Mouse (Mus musculus) hindbrain, embryonic 14.5 days (tissue): ENCODE measurements at regions not wholly inside any gene's neighbourhood (a gene's known extent, or its start where the extent isn't known, plus 50 kb on each side); places are given as distances from the start of the nearest gene placed in this dataset.

ENCODE experiments used
- ATAC-seq: fragments of 200-750 bp; cut with Nextera tagmentation; 2 replicates; pipeline ENCODE4 v1.8.0; 2017; ENCODE audit warnings: moderate number of reproducible peaks, mild to moderate bottlenecking, moderate TSS enrichment, moderate library complexity; ENCODE audit not compliant: low FRiP score
- DNase-seq: peaks from one replicate; pipeline ENCODE4 v3.0.0-alpha.2; 2015; ENCODE audit warnings: low spot score
- H3K27ac ChIP-seq: fragments of 300-500 bp; sonication (generic); 2 replicates; pipeline ENCODE4 v1.5.1; 2014; ENCODE audit warnings: mild to moderate bottlenecking, moderate library complexity
- H3K27me3 ChIP-seq: fragments of 300-500 bp; sonication (generic); 2 replicates; pipeline ENCODE4 v1.6.1; 2014; ENCODE audit warnings: mild to moderate bottlenecking, low read length, mixed read lengths; ENCODE audit not compliant: control insufficient read depth, insufficient read depth
- H3K36me3 ChIP-seq: fragments of 300-500 bp; sonication (generic); replicated peaks from 2 replicates; pipeline ENCODE4 v1.6.1; 2014; ENCODE audit not compliant: control insufficient read depth, insufficient read depth
- H3K4me1 ChIP-seq: fragments of 300-500 bp; sonication (generic); replicated peaks from 2 replicates; pipeline ENCODE4 v1.6.1; 2014; ENCODE audit warnings: antibody characterized with exemption, low read length, mixed read lengths; ENCODE audit not compliant: control insufficient read depth, insufficient read depth
- H3K4me2 ChIP-seq: fragments of 300-500 bp; sonication (generic); replicated peaks from 2 replicates; pipeline ENCODE4 v1.6.1; 2014; ENCODE audit warnings: mild to moderate bottlenecking, moderate library complexity
- H3K4me3 ChIP-seq: fragments of 300-500 bp; sonication (generic); replicated peaks from 2 replicates; pipeline ENCODE4 v1.5.1; 2014; ENCODE audit warnings: mild to moderate bottlenecking, low read length
- H3K9ac ChIP-seq: fragments of 300-500 bp; sonication (generic); 2 replicates; pipeline ENCODE4 v1.6.1; 2014
- H3K9me3 ChIP-seq: fragments of 300-500 bp; sonication (generic); 2 replicates; pipeline ENCODE4 v1.6.1; 2016; ENCODE audit warnings: low read length; ENCODE audit not compliant: control insufficient read depth
- WGBS: fragments of 180-500 bp; shearing (Covaris S2); extraction: QIAGEN DNeasy Blood & Tissue Kit; methylation state at CpG from one replicate; pipeline ENCODE4 v1.1.7; 2014; 5-methylcytosine and 5-hydroxymethylcytosine counted together

- no peak overlapping the region for H3K9ac ChIP-seq
- no peak overlapping the region for H3K4me2 ChIP-seq
- H3K9me3 ChIP-seq = no peaks in the 10 kb centered on the region
- no peak overlapping the region for H3K27ac ChIP-seq
- no peak for ATAC-seq
- DNase-seq = no peak
- no peaks in the 10 kb centered on the region for H3K36me3 ChIP-seq
- no peaks in the 10 kb centered on the region for H3K4me1 ChIP-seq
- H3K27me3 ChIP-seq = no peaks in the 10 kb centered on the region
- WGBS = 90% methylated on average over 5 of the region's 5 CpGs
- H3K4me3 ChIP-seq = no peak overlapping the region
These were observed 111.8 kb downstream of the Banf2 start for GRCm38 (mm10) chr2:144144486-144145136.

GRCm38 (mm10) chr2:144156456-144157211 lies 113.8 kb upstream of the Mgme1 start:
- Histone ChIP-seq H3K36me3 (no peaks in the 10 kb centered on the region), H3K9ac (no peak overlapping the region), H3K4me1 (no peaks in the 10 kb centered on the region), H3K27ac (no peak overlapping the region), H3K9me3 (no peaks in the 10 kb centered on the region), H3K27me3 (no peaks in the 10 kb centered on the region), H3K4me3 (no peak overlapping the region), H3K4me2 (no peak overlapping the region)
- ATAC-seq (peak; percentile 17; the same call in 1 of the 2 replicates), DNase-seq (no peak)
- 26% methylated on average over 7 of the region's 7 CpGs for WGBS

- Histone ChIP-seq H3K27me3 (no peaks in the 10 kb centered on the region), H3K4me3 (no peak overlapping the region), H3K4me2 (no peak overlapping the region), H3K27ac (no peak overlapping the region), H3K9ac (no peak overlapping the region), H3K36me3 (no peaks in the 10 kb centered on the region), H3K9me3 (no peaks in the 10 kb centered on the region), H3K4me1 (no peaks in the 10 kb centered on the region)
- DNase-seq = no peak
- no peak for ATAC-seq
- WGBS = 9% methylated on average over 2 of the region's 2 CpGs
These were observed 113.1 kb upstream of the Mgme1 start for GRCm38 (mm10) chr2:144157343-144157742.

- no peaks in the 10 kb centered on the region for H3K27me3 ChIP-seq
- no peaks in the 10 kb centered on the region for H3K4me1 ChIP-seq
- H3K9ac ChIP-seq = no peak overlapping the region
- no peak overlapping the region for H3K4me3 ChIP-seq
- ATAC-seq = no peak
- no peaks in the 10 kb centered on the region for H3K36me3 ChIP-seq
- DNase-seq = no peak
- no peaks in the 10 kb centered on the region for H3K9me3 ChIP-seq
- H3K4me2 ChIP-seq = no peak overlapping the region
- H3K27ac ChIP-seq = no peak overlapping the region
- WGBS = 43% methylated on average over 8 of the region's 8 CpGs
These were observed 112.2 kb upstream of the Mgme1 start for GRCm38 (mm10) chr2:144158256-144158655.

DNA sequence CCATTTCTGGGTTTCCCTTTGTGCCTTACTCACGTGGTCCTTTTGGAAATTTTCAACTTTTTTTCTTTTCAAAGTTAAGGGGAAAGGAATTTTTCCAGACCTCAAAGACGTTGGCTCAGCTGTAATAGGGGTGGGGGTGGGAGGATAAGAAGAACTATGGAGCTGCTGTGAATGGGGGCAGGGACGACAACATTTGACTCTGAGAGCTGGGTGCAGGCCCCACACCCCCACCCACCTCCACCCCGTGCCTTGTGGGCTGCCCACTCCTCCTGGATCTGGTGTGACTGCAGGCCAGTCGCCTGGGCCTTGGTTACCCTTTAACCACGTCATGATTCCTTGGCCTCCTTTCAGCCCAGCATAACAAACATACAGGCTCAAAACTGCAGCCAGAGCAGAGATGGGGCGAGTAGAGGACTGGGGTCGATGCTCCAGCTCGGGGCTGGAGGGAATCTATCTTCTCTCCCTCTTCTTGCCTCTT lies 110.6 kb upstream of the Mgme1 start:
- no peak overlapping the region for H3K27ac ChIP-seq
- H3K9ac ChIP-seq = no peak overlapping the region
- no peak overlapping the region for H3K4me2 ChIP-seq
- H3K4me1 ChIP-seq = peaks cover 14% of the 10 kb centered on the region
- H3K27me3 ChIP-seq = no peaks in the 10 kb centered on the region
- no peak for DNase-seq
- 40% methylated on average over 9 of the region's 9 CpGs for WGBS
- H3K9me3 ChIP-seq = no peaks in the 10 kb centered on the region
- no peak overlapping the region for H3K4me3 ChIP-seq
- no peak for ATAC-seq
- no peaks in the 10 kb centered on the region for H3K36me3 ChIP-seq

GRCm38 (mm10) chr2:144160434-144160833 lies 110.0 kb upstream of the Mgme1 start:
- no peaks in the 10 kb centered on the region for H3K9me3 ChIP-seq
- WGBS = 66% methylated on average over 10 of the region's 10 CpGs
- DNase-seq (no peak), ATAC-seq (no peak)
- H3K27ac ChIP-seq = no peak overlapping the region
- no peak overlapping the region for H3K9ac ChIP-seq
- no peak overlapping the region for H3K4me3 ChIP-seq
- no peaks in the 10 kb centered on the region for H3K27me3 ChIP-seq
- peaks cover 15% of the 10 kb centered on the region for H3K4me1 ChIP-seq
- no peak overlapping the region for H3K4me2 ChIP-seq
- no peaks in the 10 kb centered on the region for H3K36me3 ChIP-seq

DNA sequence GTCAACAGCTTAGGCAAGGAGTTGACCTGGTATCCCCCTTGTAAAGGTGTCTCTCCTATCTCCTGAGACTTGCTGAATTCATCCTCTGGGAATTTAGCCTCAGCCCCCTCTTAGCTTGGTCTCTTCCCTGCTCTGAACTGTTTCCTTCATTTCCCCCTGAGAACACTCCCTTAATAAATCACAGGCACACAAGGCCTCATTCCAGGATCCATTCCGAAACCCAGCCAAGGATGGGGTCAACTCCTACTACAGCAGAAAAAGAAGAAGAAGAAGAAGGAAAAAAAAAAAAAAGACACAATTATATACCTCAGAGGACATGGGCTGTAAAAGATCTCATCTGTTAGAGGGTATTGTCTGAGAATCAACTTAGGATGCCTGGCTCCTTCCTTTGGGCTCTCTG lies 108.6 kb upstream of the Mgme1 start:
- Histone ChIP-seq H3K4me1 (peaks cover 24% of the 10 kb centered on the region), H3K9ac (no peak overlapping the region), H3K27me3 (no peaks in the 10 kb centered on the region), H3K4me2 (no peak overlapping the region), H3K36me3 (no peaks in the 10 kb centered on the region), H3K9me3 (no peaks in the 10 kb centered on the region), H3K27ac (no peak overlapping the region), H3K4me3 (no peak overlapping the region)
- 80% methylated on average over 1 of the region's 1 CpGs for WGBS
- ATAC-seq = no peak
- DNase-seq = no peak

GRCm38 (mm10) chr2:144164102-144164501 lies 106.4 kb upstream of the Mgme1 start:
- 9% methylated on average over 8 of the region's 8 CpGs for WGBS
- no peak for ATAC-seq
- Histone ChIP-seq H3K9ac (peak overlapping the region; percentile 85), H3K27me3 (no peaks in the 10 kb centered on the region), H3K4me1 (peaks cover 24% of the 10 kb centered on the region), H3K4me3 (peak overlapping the region; percentile 57), H3K27ac (peak overlapping the region; percentile 93), H3K4me2 (peak overlapping the region; percentile 62), H3K9me3 (no peaks in the 10 kb centered on the region), H3K36me3 (no peaks in the 10 kb centered on the region)
- peak; percentile 50 for DNase-seq

- Histone ChIP-seq H3K36me3 (no peaks in the 10 kb centered on the region), H3K9me3 (no peaks in the 10 kb centered on the region), H3K27me3 (no peaks in the 10 kb centered on the region), H3K9ac (peak overlapping the region; percentile 85), H3K4me1 (peaks cover 24% of the 10 kb centered on the region), H3K4me3 (peak overlapping the region; percentile 57), H3K27ac (peak overlapping the region; percentile 93), H3K4me2 (peak overlapping the region; percentile 62)
- WGBS = under 1% methylated on average over 35 of the region's 37 CpGs
- ATAC-seq = peak; percentile 86
- DNase-seq = peak; percentile 81
These were observed 105.3 kb upstream of the Mgme1 start for GRCm38 (mm10) chr2:144164986-144165821.
